Mouse (Mus musculus) small intestine, adult 2 months (tissue): ENCODE results near the gene Vsnl1. TPM values are rescaled to one million over a fixed set of nuclear protein-coding genes. Genes with fewer than 3 reads are reported as not detected.

Source experiments
- H3K27ac ChIP-seq: fragments of 200-500 bp; 2 replicates; pipeline ENCODE4 v1.5.1; 2012; ENCODE audit warnings: low read depth, low read length, control low read depth, inconsistent platforms; ENCODE audit not compliant: insufficient read depth
- H3K27me3 ChIP-seq: fragments of 200-500 bp; 2 replicates; pipeline ENCODE4 v1.6.1; 2012; ENCODE audit warnings: mild to moderate bottlenecking, moderate library complexity, low read length, inconsistent platforms; ENCODE audit not compliant: control insufficient read depth, insufficient read depth
- H3K36me3 ChIP-seq: fragments of 200-500 bp; 2 replicates; pipeline ENCODE4 v1.6.1; 2012; ENCODE audit warnings: mild to moderate bottlenecking, low read length, control low read depth, inconsistent platforms; ENCODE audit not compliant: control insufficient read depth, insufficient read depth
- H3K4me1 ChIP-seq: fragments of 200-500 bp; 2 replicates; pipeline ENCODE4 v1.6.1; 2012; ENCODE audit warnings: low read length, inconsistent platforms, mixed read lengths; ENCODE audit not compliant: control insufficient read depth, insufficient read depth, insufficient read length
- H3K4me3 ChIP-seq: fragments of 200-500 bp; 2 replicates; pipeline ENCODE4 v1.5.1; 2012; ENCODE audit warnings: low read depth, mild to moderate bottlenecking, control low read depth, inconsistent platforms, low read length, moderate library complexity
- CTCF ChIP-seq: fragments of 200-500 bp; IDR thresholded peaks from 2 replicates; pipeline ENCODE4 v1.5.1; 2012; ENCODE audit warnings: low read depth, mild to moderate bottlenecking, control low read depth, inconsistent platforms, low read length, moderate library complexity, mixed read lengths; ENCODE audit not compliant: insufficient replicate concordance, insufficient read length; ENCODE audit errors: extremely low read depth
- POLR2A ChIP-seq: fragments of 200-500 bp; IDR thresholded peaks from 2 replicates; pipeline ENCODE4 v1.6.1; 2012; ENCODE audit warnings: low read depth, mild to moderate bottlenecking, control low read depth, inconsistent platforms, low read length, moderate library complexity
- WGBS: fragments of 180-500 bp; shearing (Covaris S2); methylation state at CpG from one replicate; pipeline ENCODE4 v1.1.7; 2018; 5-methylcytosine and 5-hydroxymethylcytosine counted together
- polyA plus RNA-seq: library from polyadenylated mRNA; depleted of rRNA; stranded (reverse); fragments of >200 nt; gene quantifications from 2 replicates; pipeline ENCODE4 v1.2.3, GENCODE M21; 2012

Gene Vsnl1
- polyA plus RNA-seq, 1 experiment, result 0.13 TPM

DNA sequence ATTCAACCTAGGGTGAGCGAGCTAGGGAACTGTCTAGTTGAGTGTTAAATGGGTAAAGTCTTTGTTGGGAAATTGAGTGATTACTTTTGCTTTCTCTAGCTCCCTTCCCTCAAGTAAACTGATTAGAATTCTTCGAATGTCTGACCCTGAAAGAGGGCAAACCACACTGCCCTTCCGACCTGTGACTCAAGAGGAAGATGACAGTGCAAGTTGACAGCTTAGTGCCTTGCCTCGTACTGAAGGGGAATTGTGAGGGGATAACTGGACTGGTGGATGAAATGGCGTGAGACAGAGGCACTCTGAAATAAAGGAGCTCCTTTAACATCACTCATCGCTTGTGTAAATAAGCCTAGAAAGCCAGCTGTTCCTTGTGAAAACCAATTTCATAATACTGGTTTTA, 118.7 kb downstream of the Vsnl1 start:
- Histone ChIP-seq H3K4me3 (no peak overlapping the region), H3K27me3 (no peaks in the 10 kb centered on the region), H3K4me1 (no peaks in the 10 kb centered on the region), H3K36me3 (peaks cover 31% of the 10 kb centered on the region), H3K27ac (no peak overlapping the region)
- WGBS, result 57% methylated on average over 6 of the region's 6 CpGs
- TF ChIP-seq CTCF, result no peak
- no peak for TF ChIP-seq POLR2A

DNA sequence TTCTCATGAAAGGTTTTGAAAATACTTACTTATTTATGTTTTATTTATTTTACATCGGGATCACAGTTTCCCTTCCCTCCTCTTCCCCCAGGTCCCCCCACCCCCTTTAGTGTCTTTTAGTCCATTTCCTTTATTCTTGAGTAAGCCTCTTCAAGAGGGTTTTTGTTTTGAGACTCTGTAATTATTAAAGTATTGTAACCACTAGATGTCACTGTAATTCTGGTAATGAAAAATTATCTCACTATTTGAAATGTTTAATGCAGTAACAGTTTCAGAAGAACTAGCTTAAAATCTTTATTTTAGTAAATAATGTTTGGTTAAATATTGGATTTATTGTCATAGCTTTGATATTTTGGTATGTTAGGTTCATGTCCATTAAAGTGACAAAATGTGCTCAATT, 122.6 kb downstream of the Vsnl1 start:
- H3K27ac ChIP-seq, result no peak overlapping the region
- no peak overlapping the region for H3K4me3 ChIP-seq
- TF ChIP-seq CTCF, result no peak
- TF ChIP-seq POLR2A, result no peak
- H3K36me3 ChIP-seq, result peaks cover 33% of the 10 kb centered on the region
- WGBS, result 50% methylated on average over 1 of the region's 1 CpGs
- H3K4me1 ChIP-seq, result no peaks in the 10 kb centered on the region
- no peaks in the 10 kb centered on the region for H3K27me3 ChIP-seq

DNA sequence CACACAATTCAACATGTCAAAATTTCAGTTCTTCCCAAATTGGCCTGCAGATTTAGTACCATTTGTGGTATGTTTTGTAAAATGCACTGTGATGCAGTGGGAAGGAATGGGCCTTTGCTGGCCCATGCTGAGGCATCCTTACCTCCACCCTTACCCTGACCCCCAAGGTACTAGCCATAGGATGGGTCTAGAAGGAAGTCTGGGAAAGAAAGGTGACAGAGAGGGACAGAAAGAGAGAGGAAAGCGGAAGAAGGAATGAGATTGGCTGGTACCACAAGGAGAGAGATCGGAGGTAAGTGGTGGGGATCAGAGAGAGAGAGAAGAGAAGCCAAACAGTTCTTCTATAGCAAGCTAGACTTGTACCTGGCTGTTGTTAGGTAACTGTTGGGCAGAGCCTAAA, 125.3 kb downstream of the Vsnl1 start:
- TF ChIP-seq POLR2A, result no peak
- TF ChIP-seq CTCF, result no peak
- WGBS, result 93% methylated on average over 2 of the region's 2 CpGs
- peaks cover 39% of the 10 kb centered on the region for H3K36me3 ChIP-seq

DNA sequence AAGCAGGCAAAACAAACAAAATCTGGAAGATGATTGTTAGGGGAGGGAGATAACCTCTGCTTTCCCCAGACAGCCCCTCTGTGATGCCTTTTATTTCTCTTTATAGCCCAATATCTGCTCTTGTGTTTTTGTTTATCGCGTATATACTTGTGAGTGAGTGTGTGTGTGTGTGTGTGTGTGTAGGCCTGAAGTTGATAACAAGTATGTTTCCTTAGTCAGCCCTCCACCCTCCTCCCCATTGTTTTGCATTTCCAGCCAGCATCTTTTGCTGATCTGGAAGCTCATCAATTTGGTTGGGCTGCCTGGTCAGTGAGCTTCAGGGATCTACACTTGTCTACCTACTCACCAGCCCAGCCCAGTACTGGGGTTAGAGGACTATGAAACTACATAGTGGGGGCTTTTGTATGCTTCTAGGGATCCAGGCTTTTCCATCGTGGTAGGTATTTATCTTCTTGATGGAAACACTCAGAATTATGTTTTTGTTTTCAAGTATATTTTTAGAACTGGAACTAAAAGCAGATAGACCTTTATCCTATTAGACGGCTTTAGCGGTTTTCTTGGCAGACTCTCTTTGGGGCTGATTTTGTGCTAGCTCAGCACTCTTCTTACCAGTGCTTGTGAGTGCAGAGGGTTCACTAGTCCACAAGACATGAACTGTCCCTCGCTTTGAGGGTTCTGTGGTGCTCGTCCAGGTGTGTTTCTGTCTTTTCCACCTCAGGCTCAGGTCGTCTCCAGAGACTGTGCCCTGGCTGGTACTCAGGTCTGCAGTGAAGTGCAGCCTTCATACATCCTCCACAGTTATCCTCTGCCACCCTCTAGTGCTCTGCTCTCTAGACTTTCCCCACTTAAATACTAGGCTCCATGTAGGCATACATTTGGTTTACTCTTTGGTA, 129.4 kb downstream of the Vsnl1 start:
- H3K36me3 ChIP-seq, result peaks cover 40% of the 10 kb centered on the region
- TF ChIP-seq CTCF (no peak), POLR2A (no peak)
- WGBS, result 89% methylated on average over 8 of the region's 8 CpGs
- no peaks in the 10 kb centered on the region for H3K27me3 ChIP-seq
- no peaks in the 10 kb centered on the region for H3K4me1 ChIP-seq
- no peak overlapping the region for H3K27ac ChIP-seq
- no peak overlapping the region for H3K4me3 ChIP-seq

More for the DNA sequence above, 125.3 kb downstream of the Vsnl1 start:
- H3K4me1 ChIP-seq, result no peaks in the 10 kb centered on the region
- H3K27ac ChIP-seq, result no peak overlapping the region
- no peak overlapping the region for H3K4me3 ChIP-seq
- no peaks in the 10 kb centered on the region for H3K27me3 ChIP-seq

DNA sequence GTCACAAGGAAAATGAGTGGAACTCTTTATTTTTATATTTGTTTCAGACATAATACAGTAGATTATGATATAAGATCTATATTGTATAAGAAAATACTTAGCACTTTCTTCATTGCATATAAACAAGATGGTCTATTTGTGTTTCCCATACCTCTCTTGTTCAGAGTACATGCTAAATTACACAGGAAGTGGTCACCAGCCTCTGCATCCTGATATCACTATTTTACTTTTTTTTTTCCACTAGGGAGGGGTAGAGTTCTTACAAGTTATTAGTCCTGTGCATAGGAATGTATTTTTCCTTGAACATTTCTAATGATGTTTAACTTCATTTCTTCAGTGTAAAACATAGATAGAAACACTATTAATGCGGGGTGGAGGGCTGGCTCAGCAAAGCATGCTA, 135.6 kb downstream of the Vsnl1 start:
- no peak overlapping the region for H3K27ac ChIP-seq
- H3K27me3 ChIP-seq, result no peaks in the 10 kb centered on the region
- no peaks in the 10 kb centered on the region for H3K4me1 ChIP-seq
- peaks cover 35% of the 10 kb centered on the region for H3K36me3 ChIP-seq
- TF ChIP-seq POLR2A (no peak), CTCF (no peak)
- 93% methylated on average over 1 of the region's 1 CpGs for whole genome bisulfite sequencing
- H3K4me3 ChIP-seq, result no peak overlapping the region

DNA sequence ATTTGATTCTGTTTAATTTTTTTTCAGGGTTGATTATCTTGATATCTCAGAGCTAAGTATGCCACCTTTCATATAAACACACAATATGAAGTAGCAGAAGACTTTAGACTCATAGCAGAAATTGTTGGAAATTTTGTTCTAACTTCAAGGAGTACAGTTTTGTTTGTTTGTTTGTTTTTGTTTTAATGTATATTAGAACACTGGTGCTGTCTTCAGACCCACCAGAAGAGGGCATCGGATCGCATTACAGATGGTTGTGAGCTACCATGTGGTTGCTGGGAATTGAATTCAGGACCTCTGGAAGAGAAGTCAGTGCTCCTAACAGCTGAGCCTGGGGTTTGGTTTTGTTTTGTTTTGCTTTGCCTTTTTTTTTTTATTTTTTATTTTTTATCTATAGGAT, 150.0 kb downstream of the Vsnl1 start:
- no peak overlapping the region for H3K27ac ChIP-seq
- H3K4me3 ChIP-seq, result no peak overlapping the region
- 98% methylated on average over 2 of the region's 2 CpGs for WGBS
- no peaks in the 10 kb centered on the region for H3K4me1 ChIP-seq
- no peaks in the 10 kb centered on the region for H3K27me3 ChIP-seq
- peaks cover 48% of the 10 kb centered on the region for H3K36me3 ChIP-seq
- no peak for TF ChIP-seq POLR2A
- no peak for TF ChIP-seq CTCF

DNA sequence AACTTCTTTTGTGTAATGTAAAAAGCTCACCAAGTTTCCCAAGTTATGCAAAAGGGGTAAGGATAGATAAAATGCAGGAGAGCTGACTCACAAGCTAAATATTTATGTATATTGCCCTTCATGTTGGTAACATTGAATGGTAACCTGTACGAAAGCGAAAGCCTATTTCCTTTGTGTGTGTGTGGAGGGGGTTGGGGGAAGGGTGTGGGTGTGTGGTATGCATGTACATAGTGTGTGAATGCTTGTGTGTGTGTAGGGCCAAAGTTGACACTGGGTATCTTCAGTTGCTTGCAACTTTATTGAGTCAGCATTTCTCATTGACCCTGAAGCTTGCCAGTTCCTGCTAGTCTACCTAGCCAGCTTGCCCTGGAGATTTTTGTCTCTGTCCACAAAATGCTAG, 154.8 kb downstream of the Vsnl1 start:
- Histone ChIP-seq H3K27me3 (no peaks in the 10 kb centered on the region), H3K4me3 (no peak overlapping the region), H3K4me1 (no peaks in the 10 kb centered on the region), H3K27ac (no peak overlapping the region), H3K36me3 (peaks cover 34% of the 10 kb centered on the region)
- whole genome bisulfite sequencing, result 95% methylated on average over 2 of the region's 2 CpGs
- TF ChIP-seq CTCF, result no peak
- no peak for TF ChIP-seq POLR2A
